In genomic region chr6:13030961-13031360, GRCm38 (mm10) we compare ENCODE assay signal across 8 mouse cellular contexts. TPM values are rescaled to one million over a fixed set of nuclear protein-coding genes. Genes with fewer than 3 reads are reported as not detected.
DNase-seq lines count a peak whose midpoint lies in the region; ATAC-seq and TF ChIP-seq lines count a peak whose summit lies in the region.

No protein-coding gene starts in this region.

- intact Hi-C loops in left cerebral cortex, postnatal 36 days (cut with DNase I): no loop called here

- H3K36me3 ChIP-seq in liver, adult 2 months (ENCODE audit: control insufficient read depth, insufficient read depth, low read length): no peaks in the 10 kb centered on the region
- no peaks in the 10 kb centered on the region for H3K36me3 ChIP-seq in liver, embryonic 12.5 days

- TF ChIP-seq CTCF in liver, adult 2 months (IDR thresholded peaks at IDR 0.05; ENCODE audit: low read depth, low read length): peak; percentile 27

- H3K27ac ChIP-seq in liver, adult 2 months (replicated peaks; ENCODE audit: insufficient read depth, low read depth, low read length): no peak overlapping the region
- H3K27ac ChIP-seq in liver, embryonic 12.5 days: no peak overlapping the region

- no peaks in the 10 kb centered on the region for H3K79me2 ChIP-seq in liver, adult 2 months (ENCODE audit: control insufficient read depth, insufficient read depth, low read length)

- no peaks in the 10 kb centered on the region for H3K4me1 ChIP-seq in liver, adult 2 months (ENCODE audit: control insufficient read depth, insufficient read depth, low read length)
- H3K4me1 ChIP-seq in liver, embryonic 12.5 days: no peaks in the 10 kb centered on the region

- no peak overlapping the region for H3K4me2 ChIP-seq in liver, embryonic 12.5 days

- no peak overlapping the region for H3K9ac ChIP-seq in liver, adult 2 months (ENCODE audit: low read depth, low read length)
- H3K9ac ChIP-seq in liver, embryonic 12.5 days: no peak overlapping the region

- H3K4me3 ChIP-seq in liver, adult 2 months (ENCODE audit: insufficient read depth, low read depth, low read length): no peak overlapping the region
- H3K4me3 ChIP-seq in liver, embryonic 12.5 days: no peak overlapping the region

- TF ChIP-seq POLR2A in liver, adult 2 months (IDR thresholded peaks at IDR 0.05; ENCODE audit: extremely low read depth, insufficient read depth, low read length): no peak

- no peak for ATAC-seq in liver, embryonic 12.5 days
- no peak for ATAC-seq in monocyte, adult 5-6 weeks (replicated peaks; ENCODE audit: insufficient number of reproducible peaks, low FRiP score, low TSS enrichment, poor library complexity, severe bottlenecking)

- H3K9me3 ChIP-seq in liver, embryonic 12.5 days (replicated peaks): no peaks in the 10 kb centered on the region

- peak; percentile 11 to 23 for DNase-seq in adrenal gland, postnatal 36 days
- DNase-seq in adrenal gland, adult 18-20 months (ENCODE audit: low spot score in 2 of 2): no peak
- DNase-seq in liver, adult 2 months (ENCODE audit: extremely low read depth, low read depth, low spot score): peak; percentile 33
- DNase-seq in frontal cortex, postnatal 36 days (ENCODE audit: low spot score in 2 of 2): peak; percentile 1 to 33
- peak; percentile 5 for DNase-seq in left cerebral cortex, postnatal 36 days (ENCODE audit: low spot score in 2 of 2)
- no peak for DNase-seq in urinary bladder, adult 2 months (ENCODE audit: low spot score)

- 50% methylated on average over 1 of the region's 1 CpGs for WGBS in liver, adult 2 months
- 32% methylated on average over 1 of the region's 1 CpGs for WGBS in liver, embryonic 12.5 days (ENCODE audit: insufficient replicate concordance)

- H3K27me3 ChIP-seq in liver, adult 2 months (ENCODE audit: control insufficient read depth, insufficient read depth, low read length): no peaks in the 10 kb centered on the region
- H3K27me3 ChIP-seq in liver, embryonic 12.5 days (replicated peaks): no peaks in the 10 kb centered on the region

RNA-seq across cellular contexts. Expression of gene Tmem106b, which starts 38.6 kb away (rescaled TPM):
- 100 to 1,000 TPM; 128 to 174 TPM for total RNA-seq in adrenal gland, postnatal 36 days (2021)
- total RNA-seq in adrenal gland, adult 18-20 months (2021): 100 to 1,000 TPM; 119 to 136 TPM
- 129 and 133 TPM in 2 replicates for total RNA-seq in liver, adult 2 months (2014; rRNA removed)
- polyA plus RNA-seq in liver, adult 2 months (2012; rRNA removed): 35.5 and 41.5 TPM in 2 replicates
- polyA plus RNA-seq in liver, embryonic 12.5 days (2016; fragmentation: Nextera tagmentation; extraction: Ambion mirVana): 12.3 and 12.4 TPM in 2 replicates
- 100 to 1,000 TPM; 148 to 153 TPM for total RNA-seq in left cerebral cortex, postnatal 36 days (2021)
- 38.4 and 51.5 TPM in 2 replicates for polyA plus RNA-seq in urinary bladder, adult 2 months (2012; rRNA removed)
- 42.0 to 68.4 TPM (median 46.9 TPM) in 3 replicates for total RNA-seq in monocyte, adult 5-6 weeks (2017)

Comparison
In these comparisons a context has a peak if more than half of its experiments do, and no peak if none do; other contexts are left out.
1. DNase-seq: peak in adrenal gland, postnatal 36 days (2 of 2), liver, adult 2 months (single experiment), frontal cortex, postnatal 36 days (2 of 2) and left cerebral cortex, postnatal 36 days (2 of 2); none in adrenal gland, adult 18-20 months (0 of 2) and urinary bladder, adult 2 months (single experiment).